Comparison of ENCODE assay signal across 8 mouse cellular contexts in the genomic region with DNA sequence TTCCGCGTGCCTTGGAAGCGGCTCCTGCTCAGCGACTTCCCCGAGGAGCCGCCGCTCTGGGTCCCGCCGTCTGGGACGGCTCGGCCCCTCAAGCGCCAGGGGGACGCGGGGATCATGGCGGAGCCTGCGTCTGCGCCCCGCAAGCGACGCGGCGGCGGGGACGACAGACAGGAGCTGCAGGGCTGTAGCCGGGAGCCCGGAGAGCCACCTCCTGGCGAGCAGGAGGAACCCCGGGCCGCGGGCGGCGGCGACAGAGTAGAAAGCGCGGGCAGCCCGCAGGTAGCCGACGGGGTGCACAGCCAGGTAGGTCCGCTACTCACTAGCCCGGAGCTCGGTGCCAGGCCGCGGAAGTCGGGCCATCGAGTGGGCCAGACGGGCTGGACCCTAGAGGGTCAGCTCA. TPM values are rescaled to one million over a fixed set of nuclear protein-coding genes. Genes with fewer than 3 reads are reported as not detected.
A peak's percentile ranks its signal among the peaks of the same experiment; 100 is the strongest.
DNase-seq lines count a peak whose midpoint lies in the region; ATAC-seq and TF ChIP-seq lines count a peak whose summit lies in the region.
"Not testable (repeated sequence)": the region's sequence is repeated elsewhere in the genome, so short reads cannot be mapped to it uniquely, and the experiment has no call there.

No protein-coding gene starts in this region.

- H3K9ac ChIP-seq in forebrain, embryonic 14.5 days (ENCODE audit: low read length) = peak overlapping the region; percentile 85
- peak overlapping the region; percentile 90 for H3K9ac ChIP-seq in lung, embryonic 14.5 days
- peak overlapping the region; percentile 78 for H3K9ac ChIP-seq in neural tube, embryonic 14.5 days (replicated peaks; ENCODE audit: low read depth, low read length)

- H3K27me3 ChIP-seq in forebrain, embryonic 14.5 days (replicated peaks; ENCODE audit: control insufficient read depth, insufficient read depth, low read length); lung, embryonic 14.5 days (ENCODE audit: insufficient read depth, low read length); neural tube, embryonic 14.5 days (ENCODE audit: control insufficient read depth, insufficient read depth, low read length); testis, adult 2 months (ENCODE audit: control insufficient read depth, insufficient read depth, low read length): not testable (repeated sequence)

- not testable (repeated sequence) for H3K9me3 ChIP-seq in forebrain, embryonic 14.5 days (replicated peaks; ENCODE audit: control insufficient read depth, low read length); lung, embryonic 14.5 days (ENCODE audit: low read depth, low read length); neural tube, embryonic 14.5 days (ENCODE audit: control insufficient read depth, low read length)

- TF ChIP-seq POLR2A in testis, adult 2 months (IDR thresholded peaks at IDR 0.05; ENCODE audit: control insufficient read depth, low read depth, low read length) = not testable (repeated sequence)

- under 1% methylated on average over 39 of the region's 46 CpGs for WGBS in forebrain, embryonic 14.5 days
- WGBS in lung, embryonic 14.5 days = under 1% methylated on average over 39 of the region's 46 CpGs
- WGBS in neural tube, embryonic 14.5 days = 0% methylated on average over 36 of the region's 46 CpGs

- intact Hi-C loops in heart, postnatal 14 days (cut with DNase I) = loop anchor here (5.0 to 10.0 kb wide), 4 partner anchors 41 to 1319 kb away; a partner anchor contains a TSS

- not testable (repeated sequence) for H3K36me3 ChIP-seq in forebrain, embryonic 14.5 days (ENCODE audit: control insufficient read depth, insufficient read depth, low read length); lung, embryonic 14.5 days (ENCODE audit: insufficient read depth); neural tube, embryonic 14.5 days (ENCODE audit: control insufficient read depth, insufficient read depth, low read length); testis, adult 2 months (ENCODE audit: control insufficient read depth, insufficient read depth, low read length)

- H3K4me3 ChIP-seq in forebrain, embryonic 14.5 days (ENCODE audit: low read depth, low read length) = peak overlapping the region; percentile 84
- H3K4me3 ChIP-seq in lung, embryonic 14.5 days (ENCODE audit: low read depth, low read length) = peak overlapping the region; percentile 87
- H3K4me3 ChIP-seq in neural tube, embryonic 14.5 days (ENCODE audit: low read depth, low read length) = peak overlapping the region; percentile 75
- peak overlapping the region; percentile 99 for H3K4me3 ChIP-seq in testis, adult 2 months (ENCODE audit: control insufficient read depth, low read depth, low read length)

- TF ChIP-seq CTCF in lung, embryonic 14.5 days (IDR thresholded peaks at IDR 0.05; ENCODE audit: low read depth) = peak; percentile 11; the same call in 1 of the 2 replicates
- not testable (repeated sequence) for TF ChIP-seq CTCF in testis, adult 2 months (IDR thresholded peaks at IDR 0.05; ENCODE audit: control insufficient read depth, insufficient read depth, insufficient replicate concordance, low read depth, low read length)

- peak overlapping the region; percentile 69 for H3K4me2 ChIP-seq in forebrain, embryonic 14.5 days (ENCODE audit: low read length)
- H3K4me2 ChIP-seq in lung, embryonic 14.5 days = peak overlapping the region; percentile 76
- H3K4me2 ChIP-seq in neural tube, embryonic 14.5 days (ENCODE audit: low read depth, low read length) = peak overlapping the region; percentile 95

- H3K27ac ChIP-seq in forebrain, embryonic 14.5 days (ENCODE audit: low read depth, low read length); neural tube, embryonic 14.5 days (ENCODE audit: low read depth, low read length): not testable (repeated sequence)
- peak overlapping the region; percentile 97 for H3K27ac ChIP-seq in lung, embryonic 14.5 days (ENCODE audit: low read depth)
- peak overlapping the region; percentile 81 for H3K27ac ChIP-seq in testis, adult 2 months (ENCODE audit: control insufficient read depth, insufficient read depth, low read depth, low read length)

- peak; percentile 28 for DNase-seq in forebrain, embryonic 14.5 days (ENCODE audit: low spot score)
- DNase-seq in heart, postnatal 14 days = peak; percentile 64 to 66
- DNase-seq in layer of hippocampus, adult 18-20 months (ENCODE audit: low spot score in 2 of 2) = peak; percentile 15 to 34
- DNase-seq in lung, embryonic 14.5 days = peak; percentile 61

- peak; percentile 27 for ATAC-seq in CD4-positive, CD25-positive, alpha-beta regulatory T cell, adult 4 months
- peak; percentile 37 for ATAC-seq in cerebellum, adult (ENCODE audit: insufficient number of reproducible peaks, low FRiP score, low TSS enrichment)
- peak; percentile 71 for ATAC-seq in forebrain, embryonic 14.5 days
- peak; percentile 71 for ATAC-seq in lung, embryonic 14.5 days (ENCODE audit: insufficient read depth)
- ATAC-seq in neural tube, embryonic 14.5 days (ENCODE audit: low read depth) = peak; percentile 82

- peaks cover 12% of the 10 kb centered on the region for H3K4me1 ChIP-seq in forebrain, embryonic 14.5 days (ENCODE audit: control insufficient read depth, insufficient read depth, low read length)
- not testable (repeated sequence) for H3K4me1 ChIP-seq in lung, embryonic 14.5 days (ENCODE audit: insufficient read depth); testis, adult 2 months (ENCODE audit: control insufficient read depth, insufficient read depth, low read length)
- H3K4me1 ChIP-seq in neural tube, embryonic 14.5 days (ENCODE audit: control insufficient read depth, insufficient read depth, low read length) = peaks cover 10% of the 10 kb centered on the region; the same call in 1 of the 2 replicates

RNA-seq across cellular contexts. Expression of a gene that starts 0.4 kb away (rescaled TPM):
- 1 to 10 TPM; 1.5 to 3.5 TPM for polyA plus RNA-seq in CD4-positive, CD25-positive, alpha-beta regulatory T cell, adult 4 months (2017; shearing (Covaris generic))
- 84.1 and 86.4 TPM in 2 replicates for polyA plus RNA-seq in forebrain, embryonic 14.5 days (2014; fragmentation: Nextera tagmentation; extraction: Ambion mirVana)
- total RNA-seq in heart, postnatal 14 days (2021) = 10 to 100 TPM in 1 of 2 experiments, 1 to 10 TPM in 1; 9.8 to 11.5 TPM
- total RNA-seq in layer of hippocampus, adult 18-20 months (2021) = 10 to 100 TPM; 23.6 to 24.1 TPM
- 42.4 and 43.4 TPM in 2 replicates for polyA plus RNA-seq in lung, embryonic 14.5 days (2014; fragmentation: Nextera tagmentation; extraction: Ambion mirVana)
- polyA plus RNA-seq in neural tube, embryonic 14.5 days (2014; fragmentation: Nextera tagmentation; extraction: Ambion mirVana) = 63.3 and 66.7 TPM in 2 replicates
- polyA plus RNA-seq in testis, adult 2 months (2012; rRNA removed) = 32.2 and 38.2 TPM in 2 replicates

RNA-seq across cellular contexts. Expression of a gene that starts 36.4 kb away (rescaled TPM):
- polyA plus RNA-seq in CD4-positive, CD25-positive, alpha-beta regulatory T cell, adult 4 months (2017; shearing (Covaris generic)) = under 1 TPM; 0.13 to 0.38 TPM
- polyA plus RNA-seq in forebrain, embryonic 14.5 days (2014; fragmentation: Nextera tagmentation; extraction: Ambion mirVana) = 0.22 and 0.36 TPM in 2 replicates
- under 1 TPM; 0.12 to 0.15 TPM for total RNA-seq in heart, postnatal 14 days (2021)
- under 1 TPM; 0.15 to 0.30 TPM for total RNA-seq in layer of hippocampus, adult 18-20 months (2021)
- polyA plus RNA-seq in lung, embryonic 14.5 days (2014; fragmentation: Nextera tagmentation; extraction: Ambion mirVana) = 0.68 and 1.0 TPM in 2 replicates
- 0.27 and 0.37 TPM in 2 replicates for polyA plus RNA-seq in neural tube, embryonic 14.5 days (2014; fragmentation: Nextera tagmentation; extraction: Ambion mirVana)
- polyA plus RNA-seq in testis, adult 2 months (2012; rRNA removed) = 8.8 and 9.0 TPM in 2 replicates

RNA-seq across cellular contexts. Expression of a gene that starts 42.8 kb away (rescaled TPM):
- polyA plus RNA-seq in CD4-positive, CD25-positive, alpha-beta regulatory T cell, adult 4 months (2017; shearing (Covaris generic)) = 1 to 10 TPM; 2.2 to 3.5 TPM
- polyA plus RNA-seq in forebrain, embryonic 14.5 days (2014; fragmentation: Nextera tagmentation; extraction: Ambion mirVana) = 13.8 and 15.1 TPM in 2 replicates
- total RNA-seq in heart, postnatal 14 days (2021) = 10 to 100 TPM; 23.1 to 24.7 TPM
- total RNA-seq in layer of hippocampus, adult 18-20 months (2021) = 10 to 100 TPM; 11.0 to 11.6 TPM
- 37.8 and 44.0 TPM in 2 replicates for polyA plus RNA-seq in lung, embryonic 14.5 days (2014; fragmentation: Nextera tagmentation; extraction: Ambion mirVana)
- 11.2 and 15.9 TPM in 2 replicates for polyA plus RNA-seq in neural tube, embryonic 14.5 days (2014; fragmentation: Nextera tagmentation; extraction: Ambion mirVana)
- 10.1 and 11.6 TPM in 2 replicates for polyA plus RNA-seq in testis, adult 2 months (2012; rRNA removed)

Comparison
In these comparisons a context has a peak if more than half of its experiments do, and no peak if none do; other contexts are left out.
1. ATAC-seq: peak in every context shown above with its lines; median percentile 82 in neural tube, embryonic 14.5 days; 71 in forebrain, embryonic 14.5 days; 71 in lung, embryonic 14.5 days; 37 in cerebellum, adult; 27 in CD4-positive, CD25-positive, alpha-beta regulatory T cell, adult 4 months.